Mouse (Mus musculus) liver, embryonic 14.5 days (tissue): ENCODE data around the gene Ccdc114.

Experiments
- CTCF ChIP-seq: IDR thresholded peaks from 2 replicates; pipeline ENCODE4 v1.5.1; 2016; ENCODE audit warnings: antibody characterized with exemption, low read depth, control low read depth
- EP300 ChIP-seq: IDR thresholded peaks from 2 replicates; pipeline ENCODE4 v1.6.1; 2016; ENCODE audit warnings: antibody characterized with exemption, low read depth

DNA sequence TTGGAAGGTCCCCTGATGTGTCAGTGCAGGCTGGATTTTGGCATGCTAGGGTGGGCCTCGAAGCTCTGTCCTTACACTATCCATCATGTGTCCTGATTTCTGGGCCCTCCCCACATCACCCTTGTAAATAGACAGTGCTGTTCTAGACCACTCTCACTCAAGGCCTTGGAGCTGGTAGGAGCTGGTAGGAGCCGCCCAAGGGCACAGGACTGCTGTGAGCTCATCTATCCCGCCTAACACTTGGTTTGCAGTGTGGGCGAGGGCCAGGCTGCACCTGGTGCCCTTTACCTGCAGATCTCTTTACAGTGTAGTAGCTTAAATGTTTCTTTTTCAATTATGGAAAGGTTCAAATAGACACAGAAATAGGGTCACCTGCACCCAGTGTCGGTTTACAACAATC, 8.9 kb upstream of the Ccdc114 start:
- TF ChIP-seq CTCF (no peak), EP300 (no peak)
